Mouse (Mus musculus): ENCODE measurements around the gene Sema3e.

GRCm38 (mm10) chr5:14028341-14028740 lies 3.3 kb downstream of the Sema3e start:
- TF ChIP-seq POLR2A (IDR thresholded peaks at IDR 0.05; ENCODE audit: borderline replicate concordance, extremely low read depth, low read depth, low read length) (no peak), CTCF (IDR thresholded peaks at IDR 0.05; ENCODE audit: insufficient read depth, low read length) (no peak)

All from lung, adult 2 months (tissue).